Mouse (Mus musculus): Measurements from ENCODE around the gene Dcpp2. TPM values are rescaled to one million over a fixed set of nuclear protein-coding genes. Genes with fewer than 3 reads are reported as not detected.
"Not testable (repeated sequence)": the region's sequence is repeated elsewhere in the genome, so short reads cannot be mapped to it uniquely, and the experiment has no call there.

The Dcpp2 gene
- polyA plus RNA-seq, 2 experiments from 2014 or later, result not detected

DNA sequence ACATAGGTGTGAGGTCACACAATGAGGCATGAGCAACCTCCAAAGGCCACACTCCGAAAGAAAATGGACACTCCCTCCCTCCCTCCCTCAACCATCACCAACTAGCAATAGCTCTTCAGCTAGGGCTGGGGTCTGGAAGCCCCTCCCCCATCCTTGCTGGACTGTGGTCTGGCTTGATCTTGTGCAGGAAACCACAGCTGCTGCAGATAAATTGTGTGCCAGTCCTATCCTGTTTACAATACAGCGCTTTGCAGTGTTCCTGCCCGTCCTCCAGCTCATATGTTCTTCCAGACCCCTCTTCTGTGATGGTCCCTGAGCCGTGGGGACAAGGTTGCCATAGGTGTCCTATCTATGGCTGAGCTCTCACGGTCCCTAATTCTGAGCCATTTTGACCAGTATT lies 50.5 kb downstream of the Dcpp2 start:
- no peak for ATAC-seq

DNA sequence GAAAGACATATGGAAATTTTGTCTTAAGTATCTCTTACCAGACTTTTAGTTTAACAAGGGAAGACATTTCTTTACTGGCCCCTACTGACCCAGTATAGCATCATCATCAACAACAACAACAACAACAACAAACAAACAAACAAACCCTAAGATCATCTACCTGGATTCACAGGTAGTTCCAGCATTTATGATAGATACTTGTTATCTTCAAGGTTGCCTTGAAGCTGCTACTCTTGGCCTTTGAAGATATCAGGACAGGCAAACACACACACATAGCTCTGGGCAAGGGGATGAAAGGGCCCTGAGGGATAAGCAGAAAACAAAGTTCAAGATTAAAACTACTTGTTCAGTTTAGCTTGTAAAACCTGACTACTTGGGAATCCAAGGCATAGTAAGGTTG lies 60.7 kb downstream of the Dcpp2 start, which contains the start of gene Sbp:
Sbp (plus strand) TSS at position 301 of the 400 bp plus-strand sequence.
- ATAC-seq, result no peak

DNA sequence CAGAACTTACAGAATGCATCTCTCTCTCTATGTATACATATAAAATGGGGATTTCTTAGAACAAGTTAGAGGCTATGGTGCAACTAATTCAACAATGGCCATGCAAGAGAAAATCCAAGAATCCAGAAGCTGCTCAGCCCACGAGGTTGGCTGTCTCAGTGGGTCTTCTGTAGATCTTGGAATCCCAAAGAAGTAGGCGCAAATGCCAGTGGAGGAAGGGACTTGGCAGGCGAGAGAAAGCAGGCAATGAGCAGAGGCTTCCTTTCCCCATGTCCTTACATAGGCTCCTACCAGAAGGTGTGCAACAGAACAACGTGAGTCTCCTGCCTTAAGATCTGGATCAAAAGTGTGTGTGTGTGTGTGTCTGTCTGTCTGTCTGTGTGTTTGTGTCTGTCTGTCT lies 66.8 kb downstream of the Dcpp2 start:
- ATAC-seq, result not testable (repeated sequence)

DNA sequence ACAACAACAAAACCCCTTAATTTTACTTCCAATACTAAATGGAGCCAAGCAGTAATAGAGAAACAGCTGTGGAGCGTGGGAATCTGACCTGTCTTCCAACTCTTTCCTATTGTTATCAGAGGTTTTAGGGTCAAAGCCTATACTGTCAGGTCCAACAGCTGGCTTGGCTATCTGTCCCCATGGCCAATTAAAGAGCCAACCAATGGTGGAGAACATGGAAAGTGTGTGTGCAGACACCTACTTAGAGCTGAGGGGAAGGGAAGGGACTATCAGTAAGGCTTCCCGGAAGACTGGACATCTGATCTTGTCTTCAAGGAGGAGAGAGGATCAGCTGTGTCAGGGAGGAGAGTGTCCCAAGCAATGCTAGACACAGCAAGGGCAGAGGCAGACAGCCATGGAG lies 68.4 kb downstream of the Dcpp2 start:
- no peak for ATAC-seq

Other genes with a start within 250 kb of the Dcpp2 start
- 1 to 10 TPM; 1.0 to 2.0 TPM for gene Mmp25, start 235.6 kb upstream of the Dcpp2 start, polyA plus RNA-seq (2017; shearing (Covaris generic))
- under 1 TPM in 1 of 2 experiments, not detected in 1; 0.49 TPM for gene Bicdl2, start 220.4 kb upstream of the Dcpp2 start, polyA plus RNA-seq (2017; shearing (Covaris generic))
- 10 to 100 TPM; 62.9 to 71.5 TPM for gene Hcfc1r1, start 207.3 kb upstream of the Dcpp2 start, polyA plus RNA-seq (2017; shearing (Covaris generic))
- 10 to 100 TPM; 35.6 to 37.7 TPM for gene Thoc6, start 207.0 kb upstream of the Dcpp2 start, polyA plus RNA-seq (2017; shearing (Covaris generic))
- 1 to 10 TPM; 5.6 to 6.5 TPM for gene Tnfrsf12a, start 203.4 kb upstream of the Dcpp2 start, polyA plus RNA-seq (2017; shearing (Covaris generic))
- gene Cldn6, start 201.6 kb upstream of the Dcpp2 start, polyA plus RNA-seq (2017; shearing (Covaris generic)), result not detected
- not detected for gene Cldn9, start 196.9 kb upstream of the Dcpp2 start, polyA plus RNA-seq (2017; shearing (Covaris generic))
- gene 1520401A03Rik, start 158.1 kb upstream of the Dcpp2 start, polyA plus RNA-seq (2017; shearing (Covaris generic)), result not detected
- 10 to 100 TPM; 12.2 to 13.0 TPM for gene Pkmyt1, start 154.5 kb upstream of the Dcpp2 start, polyA plus RNA-seq (2017; shearing (Covaris generic))
- 1 to 10 TPM in 1 of 2 experiments, under 1 TPM in 1; 0.91 to 2.7 TPM for gene Paqr4, start 140.0 kb upstream of the Dcpp2 start, polyA plus RNA-seq (2017; shearing (Covaris generic))
- gene Kremen2, start 135.0 kb upstream of the Dcpp2 start, polyA plus RNA-seq (2017; shearing (Covaris generic)), result 1 to 10 TPM in 1 of 2 experiments, under 1 TPM in 1; 0.71 to 1.2 TPM
- gene Flywch1, start 109.3 kb upstream of the Dcpp2 start, polyA plus RNA-seq (2017; shearing (Covaris generic)), result 10 to 100 TPM; 13.2 to 13.3 TPM
- gene Flywch2, start 94.8 kb upstream of the Dcpp2 start, polyA plus RNA-seq (2017; shearing (Covaris generic)), result 1 to 10 TPM; 2.2 to 3.2 TPM
- 100 to 1,000 TPM; 234 to 326 TPM for gene Srrm2, start 90.3 kb upstream of the Dcpp2 start, polyA plus RNA-seq (2017; shearing (Covaris generic))
- 100 to 1,000 TPM; 686 to 746 TPM for gene Elob, start 51.7 kb upstream of the Dcpp2 start, polyA plus RNA-seq (2017; shearing (Covaris generic))
- gene Prss33, start 44.8 kb upstream of the Dcpp2 start, polyA plus RNA-seq (2017; shearing (Covaris generic)), result 1 to 10 TPM; 1.1 to 2.4 TPM
- 1 to 10 TPM in 1 of 2 experiments, not detected in 1; 2.6 TPM for gene Prss32, start 37.0 kb upstream of the Dcpp2 start, polyA plus RNA-seq (2017; shearing (Covaris generic))
- 10 to 100 TPM in 1 of 2 experiments, 1 to 10 TPM in 1; 6.4 to 10.5 TPM for gene Prss41, start 36.7 kb upstream of the Dcpp2 start, polyA plus RNA-seq (2017; shearing (Covaris generic))
- not detected for gene Prss21, start 12.8 kb upstream of the Dcpp2 start, polyA plus RNA-seq (2017; shearing (Covaris generic))
- not detected for gene Dcpp1, start within 50 bp of the Dcpp2 start, polyA plus RNA-seq (2017; shearing (Covaris generic))
- gene Dcpp3, start 36.6 kb downstream of the Dcpp2 start, polyA plus RNA-seq (2017; shearing (Covaris generic)), result not detected
- gene Sbp, start 60.8 kb downstream of the Dcpp2 start, polyA plus RNA-seq (2017; shearing (Covaris generic)), result not detected
- gene Sbpl, start 74.4 kb downstream of the Dcpp2 start, polyA plus RNA-seq (2017; shearing (Covaris generic)), result not detected
- gene Prss30, start 99.7 kb downstream of the Dcpp2 start, polyA plus RNA-seq (2017; shearing (Covaris generic)), result under 1 TPM in 1 of 2 experiments, not detected in 1; 0.73 TPM
- not detected for gene Prss22, start 117.2 kb downstream of the Dcpp2 start, polyA plus RNA-seq (2017; shearing (Covaris generic))
- gene Prss27, start 157.3 kb downstream of the Dcpp2 start, polyA plus RNA-seq (2017; shearing (Covaris generic)), result not detected
- gene Kctd5, start 192.6 kb downstream of the Dcpp2 start, polyA plus RNA-seq (2017; shearing (Covaris generic)), result 1 to 10 TPM; 5.5 to 6.4 TPM